Mouse (Mus musculus) C2C12 (cell line): Measurements from ENCODE around the gene Mcu.

ENCODE experiments used
- CEBPB ChIP-seq: IDR thresholded peaks from one replicate; pipeline ENCODE4 v1.6.1; 2011; ENCODE audit warnings: low read depth, mild to moderate bottlenecking, control low read depth, moderate library complexity
- CTCF ChIP-seq: IDR thresholded peaks from one replicate; pipeline ENCODE4 v1.5.1; 2011; ENCODE audit not compliant: control insufficient read depth, insufficient read depth, insufficient read length
- USF1 ChIP-seq: IDR thresholded peaks from one replicate; pipeline ENCODE4 v1.6.1; 2011; ENCODE audit warnings: low read depth, mild to moderate bottlenecking, control low read depth, moderate library complexity

- TF ChIP-seq USF1 (no peak), CEBPB (no peak), CTCF (no peak)
These were observed 12.6 kb downstream of the Mcu start for GRCm38 (mm10) chr10:59603843-59604242.
